Mouse (Mus musculus) left cerebral cortex, adult 9 months (tissue): Measurements from ENCODE around the gene Plek2.
"Not testable (repeated sequence)": the region's sequence is repeated elsewhere in the genome, so short reads cannot be mapped to it uniquely, and the experiment has no call there.

Experiments
- DNase-seq, 2 experiments: peaks; one replicate each; pipeline ENCODE4 v3.0.0; 2022; ENCODE audit warnings: low spot score in 2 of 2

Gene Plek2

GRCm38 (mm10) chr12:78906707-78907162, at the start of gene Plek2:
TSS of gene Plek2 (minus strand) at chr12:78906964.
- no peak for DNase-seq

GRCm38 (mm10) chr12:78956405-78956804, 49.6 kb upstream of the Plek2 start:
- DNase-seq, result no peak

- DNase-seq, result no peak
These were observed 45.7 kb upstream of the Plek2 start for GRCm38 (mm10) chr12:78952484-78952883.

GRCm38 (mm10) chr12:78952053-78952452, 45.3 kb upstream of the Plek2 start:
- no peak for DNase-seq

GRCm38 (mm10) chr12:78947661-78948060, 40.9 kb upstream of the Plek2 start:
- DNase-seq, result no peak

- DNase-seq, result no peak
These were observed 40.4 kb upstream of the Plek2 start for GRCm38 (mm10) chr12:78947161-78947560.

- no peak for DNase-seq
These were observed 36.2 kb upstream of the Plek2 start for GRCm38 (mm10) chr12:78942931-78943330.

- no peak for DNase-seq
These were observed 33.3 kb upstream of the Plek2 start for GRCm38 (mm10) chr12:78940081-78940480.

- no peak for DNase-seq
These were observed 32.8 kb upstream of the Plek2 start for GRCm38 (mm10) chr12:78939393-78940037.

GRCm38 (mm10) chr12:78936494-78936893, 29.7 kb upstream of the Plek2 start:
- no peak for DNase-seq

GRCm38 (mm10) chr12:78929900-78930299, 23.1 kb upstream of the Plek2 start:
- DNase-seq, result no peak

GRCm38 (mm10) chr12:78927287-78927686, 20.5 kb upstream of the Plek2 start:
- DNase-seq, result no peak

- DNase-seq, result peak in 1 of 2 experiments; percentile 30
These were observed 16.9 kb upstream of the Plek2 start for GRCm38 (mm10) chr12:78923539-78924189.

GRCm38 (mm10) chr12:78922977-78923376, 16.2 kb upstream of the Plek2 start:
- DNase-seq, result not testable (repeated sequence)

GRCm38 (mm10) chr12:78922058-78922457, 15.3 kb upstream of the Plek2 start:
- no peak for DNase-seq

- no peak for DNase-seq
These were observed 14.7 kb upstream of the Plek2 start for GRCm38 (mm10) chr12:78921421-78921820.

GRCm38 (mm10) chr12:78919079-78919712, 12.4 kb upstream of the Plek2 start:
- DNase-seq, result peak; percentile 52 to 83

GRCm38 (mm10) chr12:78918227-78919078, 11.7 kb upstream of the Plek2 start:
- DNase-seq, result peak; percentile 42 to 89

- no peak for DNase-seq
These were observed 9.5 kb upstream of the Plek2 start for GRCm38 (mm10) chr12:78916278-78916677.

GRCm38 (mm10) chr12:78915561-78915960, 8.8 kb upstream of the Plek2 start:
- DNase-seq, result no peak

- DNase-seq, result no peak
These were observed 7.7 kb upstream of the Plek2 start for GRCm38 (mm10) chr12:78914458-78914857.
